27 mouse cellular contexts compared by ENCODE assay signal in genomic region chr14:100397191-100397590, GRCm38 (mm10).
DNase-seq lines count a peak whose midpoint lies in the region; ATAC-seq and TF ChIP-seq lines count a peak whose summit lies in the region.
"Had no signal": no experiment of that assay in that cellular context is flagged by ENCODE, and none has a peak within 500 bp of the region (broad histone marks: within the 10 kb centered on the region; RNA-seq: fewer than 3 reads in every experiment).

No protein-coding gene starts in this region.

- WGBS in embryonic facial prominence, embryonic 14.5 days = 40% methylated on average over 5 of the region's 5 CpGs
- WGBS in embryonic facial prominence, embryonic 10.5 days = 89% methylated on average over 5 of the region's 5 CpGs
- 52% methylated on average over 5 of the region's 5 CpGs for WGBS in kidney, postnatal 0 days
- WGBS in stomach, embryonic 14.5 days = 43% methylated on average over 5 of the region's 5 CpGs
- WGBS in stomach, postnatal 0 days = 57% methylated on average over 5 of the region's 5 CpGs

- no peaks in the 10 kb centered on the region for H3K27me3 ChIP-seq in embryonic facial prominence, embryonic 14.5 days (replicated peaks; ENCODE audit: control insufficient read depth, insufficient read depth, low read length)
- no peaks in the 10 kb centered on the region for H3K27me3 ChIP-seq in embryonic facial prominence, embryonic 10.5 days (replicated peaks; ENCODE audit: low read depth, poor library complexity, severe bottlenecking)
- no peaks in the 10 kb centered on the region for H3K27me3 ChIP-seq in kidney, postnatal 0 days (ENCODE audit: insufficient read depth, low read length)
- no peaks in the 10 kb centered on the region for H3K27me3 ChIP-seq in stomach, embryonic 14.5 days (ENCODE audit: control insufficient read depth, insufficient read depth, low read length)
- H3K27me3 ChIP-seq in stomach, postnatal 0 days (ENCODE audit: control insufficient read depth, insufficient read depth, low read length) = no peaks in the 10 kb centered on the region
- H3K27me3 ChIP-seq: embryonic facial prominence, embryonic 15.5 days; heart, embryonic 12.5 days; heart, embryonic 15.5 days; hindbrain, embryonic 13.5 days had no signal

- 0 out of 2 replicates have a peak, but pooled peaks cover 4% of the 10 kb centered on the region for H3K4me1 ChIP-seq in embryonic facial prominence, embryonic 14.5 days (ENCODE audit: control insufficient read depth, insufficient read depth, low read length)
- H3K4me1 ChIP-seq in embryonic facial prominence, embryonic 10.5 days = no peaks in the 10 kb centered on the region
- H3K4me1 ChIP-seq in kidney, postnatal 0 days (replicated peaks; ENCODE audit: insufficient read depth, low read length) = no peaks in the 10 kb centered on the region
- 0 out of 2 replicates have a peak, but pooled peaks cover 2% of the 10 kb centered on the region for H3K4me1 ChIP-seq in stomach, embryonic 14.5 days (ENCODE audit: control insufficient read depth, insufficient read depth, low read length)
- H3K4me1 ChIP-seq in stomach, postnatal 0 days (replicated peaks; ENCODE audit: control insufficient read depth, insufficient read depth) = no peaks in the 10 kb centered on the region
- H3K4me1 ChIP-seq: embryonic facial prominence, embryonic 15.5 days; heart, embryonic 12.5 days; heart, embryonic 15.5 days; hindbrain, embryonic 10.5 days; hindbrain, embryonic 13.5 days had no signal

- TF ChIP-seq EP300 in stomach, postnatal 0 days (optimal IDR thresholded peaks at IDR 0.05) = no peak

- H3K4me2 ChIP-seq in embryonic facial prominence, embryonic 14.5 days (ENCODE audit: low read depth, low read length) = no peak overlapping the region
- no peak overlapping the region for H3K4me2 ChIP-seq in kidney, postnatal 0 days (ENCODE audit: low read length)
- no peak overlapping the region for H3K4me2 ChIP-seq in stomach, embryonic 14.5 days (replicated peaks; ENCODE audit: low read depth, low read length)
- no peak overlapping the region for H3K4me2 ChIP-seq in stomach, postnatal 0 days (replicated peaks; ENCODE audit: low read depth)
- H3K4me2 ChIP-seq: embryonic facial prominence, embryonic 15.5 days; heart, embryonic 12.5 days; heart, embryonic 15.5 days; hindbrain, embryonic 13.5 days had no signal

- ATAC-seq in embryonic facial prominence, embryonic 14.5 days (ENCODE audit: low read depth) = no peak
- ATAC-seq in kidney, postnatal 0 days (replicated peaks; ENCODE audit: low FRiP score, low read depth) = no peak
- no peak; the same call in 1 of the 2 replicates for ATAC-seq in stomach, embryonic 14.5 days (ENCODE audit: insufficient number of reproducible peaks, insufficient read depth, low FRiP score, low read depth)
- ATAC-seq in stomach, postnatal 0 days (ENCODE audit: low FRiP score, low TSS enrichment) = no peak
- ATAC-seq: activated CD4-positive, CD25-positive, alpha-beta regulatory T cell, adult 4 months; forebrain, embryonic 14.5 days; forebrain, postnatal 0 days; hindbrain, embryonic 16.5 days had no signal

- peak overlapping the region; percentile 56 for H3K27ac ChIP-seq in embryonic facial prominence, embryonic 14.5 days (replicated peaks; ENCODE audit: low read depth, low read length)
- H3K27ac ChIP-seq in embryonic facial prominence, embryonic 10.5 days (replicated peaks) = no peak overlapping the region
- H3K27ac ChIP-seq in kidney, postnatal 0 days = no peak overlapping the region
- peak overlapping the region; percentile 56; the same call in 1 of the 2 replicates for H3K27ac ChIP-seq in stomach, embryonic 14.5 days (ENCODE audit: low read length)
- no peak overlapping the region for H3K27ac ChIP-seq in stomach, postnatal 0 days (replicated peaks)
- H3K27ac ChIP-seq: embryonic facial prominence, embryonic 15.5 days; gastrocnemius, adult 2 months; heart, embryonic 15.5 days; hindbrain, embryonic 10.5 days; hindbrain, embryonic 13.5 days had no signal

- H3K36me3 ChIP-seq in embryonic facial prominence, embryonic 14.5 days (ENCODE audit: control insufficient read depth, insufficient read depth, low read length) = no peaks in the 10 kb centered on the region
- no peaks in the 10 kb centered on the region for H3K36me3 ChIP-seq in embryonic facial prominence, embryonic 10.5 days (replicated peaks)
- no peaks in the 10 kb centered on the region for H3K36me3 ChIP-seq in kidney, postnatal 0 days (ENCODE audit: insufficient read depth, low read length)
- no peaks in the 10 kb centered on the region for H3K36me3 ChIP-seq in stomach, embryonic 14.5 days (ENCODE audit: control insufficient read depth, insufficient read depth, low read length)
- H3K36me3 ChIP-seq in stomach, postnatal 0 days (ENCODE audit: control insufficient read depth, insufficient read depth, low read length) = no peaks in the 10 kb centered on the region
- H3K36me3 ChIP-seq: embryonic facial prominence, embryonic 15.5 days; heart, embryonic 12.5 days; heart, embryonic 15.5 days; hindbrain, embryonic 10.5 days; hindbrain, embryonic 13.5 days had no signal

- no peaks in the 10 kb centered on the region for H3K9me3 ChIP-seq in embryonic facial prominence, embryonic 14.5 days (ENCODE audit: control insufficient read depth, low read length)
- no peaks in the 10 kb centered on the region for H3K9me3 ChIP-seq in embryonic facial prominence, embryonic 10.5 days
- H3K9me3 ChIP-seq in kidney, postnatal 0 days (replicated peaks; ENCODE audit: low read length) = no peaks in the 10 kb centered on the region
- no peaks in the 10 kb centered on the region for H3K9me3 ChIP-seq in stomach, embryonic 14.5 days (ENCODE audit: control insufficient read depth, low read depth, low read length)
- no peaks in the 10 kb centered on the region for H3K9me3 ChIP-seq in stomach, postnatal 0 days (ENCODE audit: control insufficient read depth, low read length)
- H3K9me3 ChIP-seq: embryonic facial prominence, embryonic 15.5 days; heart, embryonic 12.5 days; heart, embryonic 15.5 days; hindbrain, embryonic 10.5 days; hindbrain, embryonic 13.5 days had no signal

- DNase-seq in embryonic facial prominence, embryonic 14.5 days (ENCODE audit: low spot score) = peak; percentile 67
- no peak for DNase-seq in embryonic facial prominence, embryonic 10.5 days (ENCODE audit: low spot score)
- DNase-seq in kidney, postnatal 0 days (ENCODE audit: low spot score) = peak; percentile 4
- DNase-seq in kidney, postnatal 10 days = no peak
- DNase-seq in stomach, postnatal 0 days (ENCODE audit: low spot score) = no peak
- DNase-seq: adrenal gland, adult 8-10 months; adrenal gland, postnatal 25 days; cerebellum, adult 11-12 months; cerebellum, adult 8-10 months; cerebellum, postnatal 10 days; cerebellum, postnatal 36 days; embryo, embryonic 11 days; forebrain, postnatal 0 days; gastrocnemius, adult 2 months; gastrocnemius, postnatal 14 days; heart, adult 11 months; heart, postnatal 10 days; heart, postnatal 36 days had no signal

- H3K4me3 ChIP-seq in embryonic facial prominence, embryonic 14.5 days (ENCODE audit: low read depth, low read length) = no peak overlapping the region
- H3K4me3 ChIP-seq in embryonic facial prominence, embryonic 10.5 days = no peak overlapping the region
- no peak overlapping the region for H3K4me3 ChIP-seq in kidney, postnatal 0 days (replicated peaks; ENCODE audit: low read depth, low read length)
- no peak overlapping the region for H3K4me3 ChIP-seq in stomach, embryonic 14.5 days (ENCODE audit: low read depth, low read length)
- H3K4me3 ChIP-seq in stomach, postnatal 0 days (ENCODE audit: low read depth, low read length) = no peak overlapping the region
- H3K4me3 ChIP-seq: embryonic facial prominence, embryonic 15.5 days; gastrocnemius, adult 2 months; heart, embryonic 12.5 days; heart, embryonic 15.5 days; hindbrain, embryonic 10.5 days; hindbrain, embryonic 13.5 days had no signal

- no peak overlapping the region for H3K9ac ChIP-seq in embryonic facial prominence, embryonic 14.5 days (ENCODE audit: low read depth, low read length)
- H3K9ac ChIP-seq in kidney, postnatal 0 days (ENCODE audit: low read depth, low read length) = no peak overlapping the region
- no peak overlapping the region for H3K9ac ChIP-seq in stomach, embryonic 14.5 days (replicated peaks; ENCODE audit: low read depth, low read length)
- H3K9ac ChIP-seq in stomach, postnatal 0 days (ENCODE audit: low read length) = no peak overlapping the region
- H3K9ac ChIP-seq: embryonic facial prominence, embryonic 15.5 days; forebrain, postnatal 0 days; heart, embryonic 12.5 days; heart, embryonic 15.5 days; hindbrain, embryonic 13.5 days had no signal

- TF ChIP-seq CTCF in kidney, postnatal 0 days (IDR thresholded peaks at IDR 0.05; ENCODE audit: low read depth) = no peak
- TF ChIP-seq CTCF in stomach, postnatal 0 days (IDR thresholded peaks at IDR 0.05; ENCODE audit: low read depth) = no peak

Comparison
In these comparisons a context has a peak if more than half of its experiments do, and no peak if none do; other contexts are left out.
1. DNase-seq: peak in embryonic facial prominence, embryonic 14.5 days (single experiment) and kidney, postnatal 0 days (single experiment); none in embryonic facial prominence, embryonic 10.5 days (single experiment), kidney, postnatal 10 days (single experiment) and stomach, postnatal 0 days (single experiment).
2. H3K27ac ChIP-seq: peak in embryonic facial prominence, embryonic 14.5 days (single experiment) and stomach, embryonic 14.5 days (single experiment); none in embryonic facial prominence, embryonic 10.5 days (single experiment), kidney, postnatal 0 days (single experiment) and stomach, postnatal 0 days (single experiment).